Mouse (Mus musculus) limb, embryonic 15.5 days (tissue): ENCODE measurements around the gene Tmem265. TPM values are rescaled to one million over a fixed set of nuclear protein-coding genes. Genes with fewer than 3 reads are reported as not detected.
A peak's percentile ranks its signal among the peaks of the same experiment; 100 is the strongest.

Experiments
- ATAC-seq: fragments of 200-750 bp; cut with Nextera tagmentation; 2 replicates; pipeline ENCODE4 v1.8.0; 2017; ENCODE audit warnings: low read depth, moderate TSS enrichment; ENCODE audit not compliant: insufficient number of reproducible peaks, low FRiP score, low TSS enrichment
- H3K27ac ChIP-seq: fragments of 300-500 bp; sonication (generic); 2 replicates; pipeline ENCODE4 v1.5.1; 2015; ENCODE audit warnings: moderate library complexity, mild to moderate bottlenecking, inconsistent platforms
- H3K27me3 ChIP-seq: fragments of 300-500 bp; sonication (generic); 2 replicates; pipeline ENCODE4 v1.6.1; 2015; ENCODE audit warnings: inconsistent platforms
- H3K36me3 ChIP-seq: fragments of 300-500 bp; sonication (generic); 2 replicates; pipeline ENCODE4 v1.6.1; 2015; ENCODE audit warnings: inconsistent platforms
- H3K4me1 ChIP-seq: fragments of 300-500 bp; sonication (generic); 2 replicates; pipeline ENCODE4 v1.6.1; 2015; ENCODE audit warnings: inconsistent platforms
- H3K4me2 ChIP-seq: fragments of 300-500 bp; sonication (generic); 2 replicates; pipeline ENCODE4 v1.6.1; 2015; ENCODE audit warnings: mild to moderate bottlenecking, inconsistent platforms
- H3K4me3 ChIP-seq: fragments of 300-500 bp; sonication (generic); 2 replicates; pipeline ENCODE4 v1.5.1; 2015; ENCODE audit warnings: mild to moderate bottlenecking, inconsistent platforms
- H3K9ac ChIP-seq: fragments of 300-500 bp; sonication (generic); 2 replicates; pipeline ENCODE4 v1.6.1; 2015; ENCODE audit warnings: inconsistent platforms
- H3K9me3 ChIP-seq: fragments of 300-500 bp; sonication (generic); 2 replicates; pipeline ENCODE4 v1.6.1; 2016; ENCODE audit warnings: inconsistent platforms
- WGBS: fragments of 180-500 bp; shearing (Covaris S2); methylation state at CpG from one replicate; pipeline ENCODE4 v1.1.7; 2015; 5-methylcytosine and 5-hydroxymethylcytosine counted together
- polyA plus RNA-seq: library from polyadenylated mRNA; unstranded; fragments of >200 nt; fragmentation: Nextera tagmentation; extraction: Ambion mirVana; gene quantifications from 2 replicates; pipeline ENCODE4 v1.2.1, GENCODE M21; 2015

Gene Tmem265
- polyA plus RNA-seq, 1 experiment from 2014 or later: 12.1 TPM

- H3K9ac ChIP-seq: peak overlapping the region; percentile 86
- ATAC-seq: peak; percentile 46
- peak overlapping the region; percentile 82 for H3K27ac ChIP-seq
- under 1% methylated on average over 33 of the region's 44 CpGs for WGBS
- peak overlapping the region; percentile 97 for H3K4me3 ChIP-seq
- H3K9me3 ChIP-seq: no peaks in the 10 kb centered on the region
- H3K4me2 ChIP-seq: peak overlapping the region; percentile 75
- H3K36me3 ChIP-seq: peaks cover 34% of the 10 kb centered on the region
- peaks cover 19% of the 10 kb centered on the region for H3K4me1 ChIP-seq
- H3K27me3 ChIP-seq: no peaks in the 10 kb centered on the region
These were observed 53.3 kb downstream of the Tmem265 start for GRCm38 (mm10) chr7:127614511-127614890.

- peak; percentile 75 for ATAC-seq
- H3K27ac ChIP-seq: peak within 1 kb of the TSS; percentile 82
- no peaks in the 10 kb centered on the region for H3K9me3 ChIP-seq
- 1% methylated on average over 46 of the region's 50 CpGs for WGBS
- peak within 1 kb of the TSS; percentile 86 for H3K9ac ChIP-seq
- peak within 1 kb of the TSS; percentile 75 for H3K4me2 ChIP-seq
- peaks cover 27% of the 10 kb centered on the region for H3K36me3 ChIP-seq
- H3K4me3 ChIP-seq: peak within 1 kb of the TSS; percentile 97
- no peaks in the 10 kb centered on the region for H3K27me3 ChIP-seq
- peaks cover 19% of the 10 kb centered on the region for H3K4me1 ChIP-seq
These were observed 54.0 kb downstream of the Tmem265 start, which contains the start of gene Zfp629 for GRCm38 (mm10) chr7:127614891-127615843. Gene Zfp629, minus strand, starts transcription at chr7:127615797.

- WGBS: 79% methylated on average over 1 of the region's 1 CpGs
- Histone ChIP-seq H3K4me2 (no peak overlapping the region), H3K9me3 (no peaks in the 10 kb centered on the region), H3K27ac (no peak overlapping the region), H3K9ac (no peak overlapping the region), H3K27me3 (no peaks in the 10 kb centered on the region), H3K36me3 (peaks cover 15% of the 10 kb centered on the region), H3K4me3 (no peak overlapping the region), H3K4me1 (peaks cover 19% of the 10 kb centered on the region)
- no peak for ATAC-seq
These were observed 55.1 kb downstream of the Tmem265 start for GRCm38 (mm10) chr7:127616336-127616735.

Other genes starting within 250 kb of the Tmem265 start
- gene Zfp768, start 215.8 kb upstream of the Tmem265 start, polyA plus RNA-seq: 14.3 and 16.4 TPM in 2 replicates
- gene Zfp747, start 185.3 kb upstream of the Tmem265 start, polyA plus RNA-seq: 9.4 and 10.1 TPM in 2 replicates
- gene 9130019O22Rik, start 174.2 kb upstream of the Tmem265 start, polyA plus RNA-seq: 5.6 and 6.5 TPM in 2 replicates
- 7.5 and 8.1 TPM in 2 replicates for gene E430018J23Rik, start 167.8 kb upstream of the Tmem265 start, polyA plus RNA-seq
- gene Zfp764, start 154.6 kb upstream of the Tmem265 start, polyA plus RNA-seq: 9.7 and 9.8 TPM in 2 replicates
- 22.9 and 24.0 TPM in 2 replicates for gene Zfp688, start 139.3 kb upstream of the Tmem265 start, polyA plus RNA-seq
- gene Zfp689, start 112.2 kb upstream of the Tmem265 start, polyA plus RNA-seq: 9.4 and 9.8 TPM in 2 replicates
- gene Prr14, start 101.8 kb upstream of the Tmem265 start, polyA plus RNA-seq: 37.4 and 45.2 TPM in 2 replicates
- gene Fbrs, start 82.2 kb upstream of the Tmem265 start, polyA plus RNA-seq: 13.7 and 16.0 TPM in 2 replicates
- gene Srcap, start 49.4 kb upstream of the Tmem265 start, polyA plus RNA-seq: 37.6 and 40.0 TPM in 2 replicates
- gene Gm42715, start 41.8 kb upstream of the Tmem265 start, polyA plus RNA-seq: 12.3 and 13.1 TPM in 2 replicates
- 39.3 and 41.5 TPM in 2 replicates for gene Phkg2, start 11.9 kb downstream of the Tmem265 start, polyA plus RNA-seq
- 4.2 and 7.2 TPM in 2 replicates for gene Ccdc189, start 27.2 kb downstream of the Tmem265 start, polyA plus RNA-seq
- 42.9 and 46.1 TPM in 2 replicates for gene Rnf40, start 27.4 kb downstream of the Tmem265 start, polyA plus RNA-seq
- gene Zfp629, start 54.4 kb downstream of the Tmem265 start, polyA plus RNA-seq: 11.5 and 11.7 TPM in 2 replicates
- 81.1 and 90.5 TPM in 2 replicates for gene Bcl7c, start 147.5 kb downstream of the Tmem265 start, polyA plus RNA-seq
- gene Ctf1, start 151.3 kb downstream of the Tmem265 start, polyA plus RNA-seq: 25.3 and 28.7 TPM in 2 replicates
- 0.19 and 0.44 TPM in 2 replicates for gene Ctf2, start 170.8 kb downstream of the Tmem265 start, polyA plus RNA-seq
- 4.3 and 4.4 TPM in 2 replicates for gene Fbxl19, start 183.2 kb downstream of the Tmem265 start, polyA plus RNA-seq
- 23.6 and 26.5 TPM in 2 replicates for gene Orai3, start 208.4 kb downstream of the Tmem265 start, polyA plus RNA-seq
- gene Setd1a, start 215.3 kb downstream of the Tmem265 start, polyA plus RNA-seq: 18.6 and 21.7 TPM in 2 replicates
- not detected in 2 replicates for gene Gm49388, start 224.2 kb downstream of the Tmem265 start, polyA plus RNA-seq
- gene Hsd3b7, start 239.2 kb downstream of the Tmem265 start, polyA plus RNA-seq: 18.7 and 23.8 TPM in 2 replicates